Mouse (Mus musculus) C2C12 (cell line): ENCODE measurements around the gene Isg20l2.

ENCODE experiments used
- CEBPB ChIP-seq: IDR thresholded peaks from one replicate; pipeline ENCODE4 v1.6.1; 2011; ENCODE audit warnings: low read depth, mild to moderate bottlenecking, control low read depth, moderate library complexity
- CTCF ChIP-seq: IDR thresholded peaks from one replicate; pipeline ENCODE4 v1.5.1; 2011; ENCODE audit not compliant: control insufficient read depth, insufficient read depth, insufficient read length
- FOSL1 ChIP-seq: IDR thresholded peaks from one replicate; pipeline ENCODE4 v1.8.0; 2011; ENCODE audit warnings: mild to moderate bottlenecking, low read length; ENCODE audit not compliant: poor library complexity, insufficient read depth, severe bottlenecking
- MAX ChIP-seq: IDR thresholded peaks from one replicate; pipeline ENCODE4 v1.6.1; 2011; ENCODE audit warnings: mild to moderate bottlenecking, control low read depth
- MYOG ChIP-seq: IDR thresholded peaks from one replicate; pipeline ENCODE4 v1.6.1; 2011; ENCODE audit not compliant: control insufficient read depth, insufficient read length; ENCODE audit errors: extremely low read depth
- USF1 ChIP-seq: IDR thresholded peaks from one replicate; pipeline ENCODE4 v1.6.1; 2011; ENCODE audit warnings: low read depth, mild to moderate bottlenecking, control low read depth, moderate library complexity

DNA sequence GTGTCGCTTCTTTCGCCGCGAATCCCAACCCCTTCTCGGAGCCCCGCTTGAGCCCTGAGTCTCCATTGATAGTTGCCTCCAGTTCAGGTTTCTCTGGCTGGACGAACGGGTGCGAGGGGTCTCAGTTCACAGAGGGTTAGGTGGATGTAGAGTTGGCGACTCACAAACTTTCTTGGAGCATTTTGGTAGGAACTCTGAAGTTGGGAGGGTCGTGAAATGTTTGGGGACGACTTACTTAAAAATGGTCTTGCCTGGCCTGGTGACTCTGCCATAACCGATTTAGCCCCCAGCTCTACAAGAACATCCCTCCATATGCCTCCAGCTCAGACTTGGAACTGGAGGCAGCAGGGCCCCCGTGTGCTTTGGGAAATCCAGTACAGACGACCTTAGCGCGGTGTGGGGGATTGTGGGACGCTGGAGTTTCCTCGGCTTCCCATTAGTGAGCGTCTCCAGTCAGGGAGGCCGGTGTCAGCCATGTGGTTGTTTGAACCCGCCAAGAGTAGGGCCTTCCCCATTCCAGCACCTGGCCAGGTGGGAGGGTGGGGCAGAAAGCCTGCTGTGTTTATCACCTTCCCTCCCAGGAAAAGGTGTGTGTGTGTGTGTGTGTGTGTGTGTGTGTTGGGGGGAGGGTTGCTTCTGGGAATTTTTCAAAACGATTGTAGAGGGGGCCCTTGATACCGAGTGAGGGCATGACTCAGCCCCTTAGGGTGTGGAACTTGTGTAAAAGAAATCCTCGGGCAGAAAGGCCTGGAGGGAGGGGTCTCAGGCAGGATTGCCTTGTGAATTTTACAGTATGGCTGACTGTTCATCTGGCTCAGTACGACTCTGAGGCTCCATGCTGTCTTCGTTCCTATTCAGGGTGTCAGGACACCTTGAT, 22.9 kb upstream of the Isg20l2 start:
- TF ChIP-seq FOSL1 (no peak), CTCF (no peak), MYOG (no peak), MAX (no peak), CEBPB (no peak), USF1 (no peak)
